Mouse (Mus musculus): ENCODE data around the gene Epb41l3. TPM values are rescaled to one million over a fixed set of nuclear protein-coding genes. Genes with fewer than 3 reads are reported as not detected.

Gene Epb41l3
- polyA plus RNA-seq, 1 experiment from 2014 or later, result 7.2 TPM

GRCm38 (mm10) chr17:69239423-69239822 lies 163.9 kb downstream of the Epb41l3 start:
- no peaks in the 10 kb centered on the region for H3K27me3 ChIP-seq
- in situ Hi-C loops (cut with MboI; ENCODE audit: low pct_unique_long_range_greater_than_20kb), result no loop called here
- TF ChIP-seq CTCF (IDR thresholded peaks at IDR 0.05), result no peak
- ChIA-PET CTCF (no interaction called here), POLR2A (no interaction called here)
- DNase-seq (ENCODE audit: low read depth, low spot score) (no peak), ATAC-seq (no peak)

DNA sequence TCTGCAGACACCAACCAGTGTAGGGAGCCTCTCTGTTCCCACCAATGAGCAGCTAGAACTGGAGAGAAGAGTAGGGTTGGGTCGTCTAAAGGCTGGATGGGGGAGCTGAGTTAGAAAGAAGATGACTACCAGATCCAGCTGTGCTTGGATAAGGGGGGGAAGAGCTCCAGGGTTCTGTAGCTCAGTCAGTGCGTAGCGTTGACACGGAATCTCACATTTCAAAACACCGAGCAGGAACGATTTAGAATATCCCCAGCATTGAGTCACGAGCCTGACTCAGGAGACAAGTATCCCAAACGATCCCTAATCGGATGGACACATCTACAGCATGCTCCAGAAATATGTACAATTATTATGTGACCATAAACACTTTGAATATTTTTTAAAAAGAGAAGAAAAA lies 180.4 kb downstream of the Epb41l3 start:
- ATAC-seq, result no peak
- H3K27me3 ChIP-seq, result no peaks in the 10 kb centered on the region
- ChIA-PET CTCF (interaction anchor here (1.3 to 1.7 kb wide), 5 partner anchors 9 to 99 kb away, joined by 3 to 5 read pairs (median 3); no protein-coding TSS in a partner anchor), POLR2A (no interaction called here)
- DNase-seq (ENCODE audit: low read depth, low spot score), result no peak
- in situ Hi-C loops (cut with MboI; ENCODE audit: low pct_unique_long_range_greater_than_20kb), result no loop called here
- TF ChIP-seq CTCF (IDR thresholded peaks at IDR 0.05), result no peak

DNA sequence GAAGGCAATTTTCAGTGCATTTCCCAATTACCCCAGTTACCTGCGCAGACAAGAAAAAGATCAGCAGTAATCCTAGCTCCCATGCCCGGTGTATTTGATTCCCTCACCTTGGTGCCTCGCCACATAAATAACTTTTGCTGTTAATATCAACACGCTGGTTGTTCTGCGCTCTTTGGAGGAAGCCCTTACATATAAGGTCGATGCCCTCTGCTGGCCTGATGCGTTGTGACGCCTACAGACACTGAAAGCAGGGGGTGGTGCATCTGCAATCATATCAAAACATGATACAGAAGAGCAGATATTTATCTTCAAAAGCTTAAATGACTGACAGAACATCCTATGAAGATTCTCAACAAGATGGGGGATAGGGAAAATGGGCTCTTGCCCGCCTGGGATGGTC lies 181.0 kb downstream of the Epb41l3 start:
- ATAC-seq, result no peak
- TF ChIP-seq CTCF (IDR thresholded peaks at IDR 0.05), result no peak
- H3K27me3 ChIP-seq, result no peaks in the 10 kb centered on the region
- DNase-seq (ENCODE audit: low read depth, low spot score), result no peak
- in situ Hi-C loops (cut with MboI; ENCODE audit: low pct_unique_long_range_greater_than_20kb), result no loop called here
- POLR2A ChIA-PET, result no interaction called here
- CTCF ChIA-PET, result interaction anchor here (1.3 to 1.7 kb wide), 4 partner anchors 8 to 98 kb away, joined by 3 to 4 read pairs (median 3); no protein-coding TSS in a partner anchor

GRCm38 (mm10) chr17:69263810-69264565 lies 188.5 kb downstream of the Epb41l3 start:
- ChIA-PET POLR2A (no interaction called here), CTCF (interaction anchor here (0.7 to 1.5 kb wide), 3 partner anchors 8 to 77 kb away, joined by 3 read pairs; no protein-coding TSS in a partner anchor)
- H3K27me3 ChIP-seq, result no peaks in the 10 kb centered on the region
- no peak for DNase-seq (ENCODE audit: low read depth, low spot score)
- TF ChIP-seq CTCF (IDR thresholded peaks at IDR 0.05), result no peak
- no peak for ATAC-seq
- in situ Hi-C loops (cut with MboI; ENCODE audit: low pct_unique_long_range_greater_than_20kb), result no loop called here

DNA sequence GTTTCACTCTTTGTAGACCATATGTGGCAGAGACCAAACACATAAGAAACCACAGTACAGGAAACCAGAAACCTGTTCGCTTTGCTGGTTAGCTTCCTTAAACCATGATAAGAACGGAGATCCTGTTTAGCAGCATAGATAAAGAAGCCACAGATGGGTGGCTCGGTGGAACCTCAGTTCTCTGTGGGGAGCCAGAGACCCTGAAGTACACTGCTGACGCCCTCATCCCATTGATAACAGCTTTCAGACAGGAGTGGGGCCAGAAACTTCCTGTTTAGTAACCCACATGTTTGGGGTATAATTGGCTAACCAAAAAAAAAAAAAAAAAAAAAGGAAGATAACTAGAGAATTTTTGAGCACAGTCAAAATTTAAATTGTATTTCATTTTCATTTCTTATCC lies 189.7 kb downstream of the Epb41l3 start:
- ATAC-seq (no peak), DNase-seq (ENCODE audit: low read depth, low spot score) (no peak)
- in situ Hi-C loops (cut with MboI; ENCODE audit: low pct_unique_long_range_greater_than_20kb), result no loop called here
- TF ChIP-seq CTCF (IDR thresholded peaks at IDR 0.05), result no peak
- ChIA-PET CTCF (interaction anchor here (0.7 to 1.5 kb wide), 4 partner anchors 9 to 98 kb away, joined by 3 read pairs; no protein-coding TSS in a partner anchor), POLR2A (no interaction called here)
- H3K27me3 ChIP-seq, result no peaks in the 10 kb centered on the region

- TF ChIP-seq CTCF (IDR thresholded peaks at IDR 0.05), result no peak
- in situ Hi-C loops (cut with MboI; ENCODE audit: low pct_unique_long_range_greater_than_20kb), result no loop called here
- ChIA-PET CTCF (interaction anchor here (1.3 kb wide), 1 partner anchor 98 kb away, joined by 3 read pairs; no protein-coding TSS in a partner anchor), POLR2A (no interaction called here)
- no peaks in the 10 kb centered on the region for H3K27me3 ChIP-seq
- DNase-seq (ENCODE audit: low read depth, low spot score) (no peak), ATAC-seq (no peak)
These were observed 190.4 kb downstream of the Epb41l3 start for GRCm38 (mm10) chr17:69265759-69266463.

DNA sequence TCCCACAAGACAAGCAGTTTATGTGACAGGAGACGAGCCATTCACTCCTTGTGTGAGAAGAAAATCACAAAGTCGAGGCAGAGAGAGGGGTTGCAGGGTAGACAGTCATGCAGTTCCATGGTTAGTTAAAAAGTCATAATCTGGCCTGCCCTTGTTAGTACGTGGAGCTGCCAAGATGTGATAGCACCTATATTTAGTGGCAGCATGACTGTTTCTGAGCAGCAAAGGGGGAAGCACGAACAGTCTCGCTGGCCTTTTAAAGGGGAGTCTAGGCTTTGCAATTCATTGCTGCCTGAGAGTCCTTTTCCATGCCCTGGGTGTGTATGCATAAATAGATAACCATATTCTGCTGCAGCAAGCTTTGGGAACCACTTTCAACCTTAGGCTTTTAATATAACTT lies 191.5 kb downstream of the Epb41l3 start:
- ChIA-PET POLR2A (no interaction called here), CTCF (interaction anchor here (1.4 kb wide), 1 partner anchor 29 kb away, joined by 3 read pairs; no protein-coding TSS in a partner anchor)
- in situ Hi-C loops (cut with MboI; ENCODE audit: low pct_unique_long_range_greater_than_20kb), result no loop called here
- no peak for TF ChIP-seq CTCF (IDR thresholded peaks at IDR 0.05)
- no peaks in the 10 kb centered on the region for H3K27me3 ChIP-seq
- no peak for ATAC-seq
- no peak for DNase-seq (ENCODE audit: low read depth, low spot score)

GRCm38 (mm10) chr17:69267526-69267925 lies 192.0 kb downstream of the Epb41l3 start:
- CTCF ChIA-PET, result interaction anchor here (1.4 kb wide), 1 partner anchor 29 kb away, joined by 3 read pairs; no protein-coding TSS in a partner anchor
- no peaks in the 10 kb centered on the region for H3K27me3 ChIP-seq
- POLR2A ChIA-PET, result no interaction called here
- DNase-seq (ENCODE audit: low read depth, low spot score), result no peak
- in situ Hi-C loops (cut with MboI; ENCODE audit: low pct_unique_long_range_greater_than_20kb), result no loop called here
- peak; percentile 21 for ATAC-seq
- no peak for TF ChIP-seq CTCF (IDR thresholded peaks at IDR 0.05)

DNA sequence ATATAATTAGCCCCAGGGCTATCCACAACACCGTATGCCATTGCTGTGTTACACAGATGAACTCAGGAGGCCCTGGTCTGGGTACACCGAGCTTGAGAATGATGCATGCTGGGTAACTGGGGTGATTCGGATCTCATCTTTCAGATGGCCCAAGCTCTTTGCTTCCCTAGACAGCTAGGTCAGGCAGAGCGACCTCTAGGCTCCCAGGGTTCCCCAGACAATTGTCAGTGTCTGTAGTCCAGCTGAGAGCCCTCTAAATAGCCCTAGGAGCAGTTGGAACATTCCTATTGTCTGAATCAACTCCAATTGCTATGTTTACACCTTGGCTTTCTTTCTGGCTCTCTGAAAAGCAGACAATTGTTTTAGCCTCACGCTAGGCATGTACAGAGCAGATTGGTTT lies 201.9 kb downstream of the Epb41l3 start:
- in situ Hi-C loops (cut with MboI; ENCODE audit: low pct_unique_long_range_greater_than_20kb), result no loop called here

DNA sequence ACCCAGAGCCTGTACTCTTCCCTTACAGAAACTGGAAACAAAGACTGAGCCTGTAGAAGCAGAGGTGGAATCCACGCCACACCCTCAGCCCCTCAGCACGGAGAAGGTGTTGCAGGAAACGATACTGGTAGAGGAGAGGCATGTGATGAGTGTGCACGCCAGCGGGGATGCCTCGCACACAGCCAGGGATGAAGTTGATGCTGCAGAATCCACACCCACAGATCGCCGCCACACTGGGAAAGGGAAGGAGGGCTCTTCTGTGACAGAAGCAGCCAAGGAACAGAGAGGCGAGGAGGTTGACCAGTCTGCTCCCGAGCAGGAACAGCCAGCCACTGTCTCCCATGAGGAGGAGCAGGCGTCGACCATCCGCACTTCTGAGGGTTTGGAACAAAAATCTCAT lies 209.0 kb downstream of the Epb41l3 start:
- ATAC-seq (no peak), DNase-seq (ENCODE audit: low read depth, low spot score) (no peak)
- no peak for TF ChIP-seq CTCF (IDR thresholded peaks at IDR 0.05)
- ChIA-PET CTCF (interaction anchor here (1.6 kb wide), 1 partner anchor 8 kb away, joined by 5 read pairs; no protein-coding TSS in a partner anchor), POLR2A (no interaction called here)
- in situ Hi-C loops (cut with MboI; ENCODE audit: low pct_unique_long_range_greater_than_20kb), result no loop called here
- H3K27me3 ChIP-seq, result no peaks in the 10 kb centered on the region

More for the DNA sequence above, 201.9 kb downstream of the Epb41l3 start:
- CTCF ChIA-PET, result no interaction called here
- no peak for DNase-seq (ENCODE audit: low read depth, low spot score)
- no peaks in the 10 kb centered on the region for H3K27me3 ChIP-seq
- TF ChIP-seq CTCF (IDR thresholded peaks at IDR 0.05), result no peak
- ATAC-seq, result no peak
- POLR2A ChIA-PET, result no interaction called here

- in situ Hi-C loops (cut with MboI; ENCODE audit: low pct_unique_long_range_greater_than_20kb), result no loop called here
- ATAC-seq (no peak), DNase-seq (ENCODE audit: low read depth, low spot score) (no peak)
- no peaks in the 10 kb centered on the region for H3K27me3 ChIP-seq
- no peak for TF ChIP-seq CTCF (IDR thresholded peaks at IDR 0.05)
- POLR2A ChIA-PET, result no interaction called here
- CTCF ChIA-PET, result no interaction called here
These were observed 212.6 kb downstream of the Epb41l3 start for GRCm38 (mm10) chr17:69288130-69288529.

Data from Patski (cell line).